Mouse (Mus musculus) testis, adult 2 months (tissue): ENCODE data around the gene Edem2.

ENCODE experiments used
- CTCF ChIP-seq: fragments of 200-500 bp; IDR thresholded peaks from 2 replicates; pipeline ENCODE4 v1.5.1; 2012; ENCODE audit warnings: low read depth, mild to moderate bottlenecking, inconsistent platforms, low read length, moderate library complexity; ENCODE audit not compliant: control insufficient read depth, insufficient read depth, insufficient replicate concordance
- POLR2A ChIP-seq: fragments of 200-500 bp; IDR thresholded peaks from 2 replicates; pipeline ENCODE4 v1.6.1; 2012; ENCODE audit warnings: low read depth, mild to moderate bottlenecking, inconsistent platforms, low read length, moderate library complexity; ENCODE audit not compliant: control insufficient read depth

DNA sequence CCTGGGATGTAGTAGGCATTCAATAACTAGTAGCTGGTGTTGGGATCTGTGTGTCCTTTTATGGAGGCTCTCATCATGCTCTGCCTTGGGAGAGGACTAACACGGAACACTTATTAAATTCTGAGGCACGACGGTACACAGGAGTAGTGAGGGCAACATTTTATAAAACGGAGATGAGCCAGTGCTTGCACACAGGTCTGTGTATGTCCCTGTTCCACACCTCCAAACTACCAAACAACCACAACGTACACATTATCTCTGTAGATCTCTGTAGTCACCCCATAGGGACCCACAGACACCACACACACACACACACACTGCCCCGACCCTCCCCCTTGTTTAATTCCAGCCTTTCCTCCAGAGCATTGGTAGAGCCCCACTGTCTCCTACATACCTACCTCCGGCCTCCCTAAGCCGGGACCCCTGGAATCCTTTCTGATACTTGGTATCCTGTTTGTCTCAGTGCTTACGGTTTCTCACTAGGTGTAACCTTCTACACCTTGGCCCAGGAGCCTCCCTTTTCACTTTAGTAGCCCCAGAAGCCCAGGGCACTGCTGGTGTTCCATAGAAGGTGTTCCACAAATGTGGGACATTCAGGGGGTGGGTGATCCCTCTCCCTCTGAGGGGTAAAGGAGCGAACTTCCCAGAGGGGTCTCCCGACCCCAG, 45.1 kb upstream of the Edem2 start:
- TF ChIP-seq CTCF: no peak
- TF ChIP-seq POLR2A: no peak
